Mouse (Mus musculus): ENCODE measurements around the gene Cbl. TPM values are rescaled to one million over a fixed set of nuclear protein-coding genes. Genes with fewer than 3 reads are reported as not detected.

Cbl gene
- polyA plus RNA-seq, 1 experiment from 2014 or later, result 5.8 TPM

DNA sequence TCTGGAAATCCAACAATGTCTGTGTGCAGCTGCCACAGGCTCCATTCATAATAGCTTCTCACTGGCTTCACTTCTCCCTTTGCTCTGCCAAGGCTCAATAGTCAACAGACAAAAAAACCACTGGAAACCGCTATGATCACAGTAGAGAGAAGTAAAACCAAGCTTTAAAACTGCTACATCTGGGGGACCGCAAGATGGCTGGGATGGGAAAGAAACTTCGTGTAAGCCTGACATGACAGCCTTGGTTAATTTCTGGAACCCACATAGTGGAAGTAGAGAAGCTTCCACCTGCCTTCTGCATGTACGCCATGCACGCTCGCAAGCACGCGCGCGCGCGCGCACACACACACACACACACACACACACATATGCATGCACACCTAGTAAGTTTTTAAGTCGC is 20.3 kb downstream of the Cbl start:
- Histone ChIP-seq H3K9me3 (ENCODE audit: control insufficient read depth) (no peaks in the 10 kb centered on the region), H3K27ac (ENCODE audit: low read depth, low read length) (no peak overlapping the region), H3K4me3 (ENCODE audit: low read depth, low read length) (no peak overlapping the region), H3K27me3 (replicated peaks; ENCODE audit: control insufficient read depth, insufficient read depth, low read length) (no peaks in the 10 kb centered on the region), H3K9ac (ENCODE audit: low read depth, low read length) (no peak overlapping the region), H3K36me3 (ENCODE audit: control insufficient read depth, insufficient read depth) (no peaks in the 10 kb centered on the region), H3K4me1 (replicated peaks; ENCODE audit: control insufficient read depth, insufficient read depth, low read length) (no peaks in the 10 kb centered on the region), H3K4me2 (replicated peaks; ENCODE audit: low read depth) (no peak overlapping the region)
- no peak for ATAC-seq
- 91% methylated on average over 14 of the region's 14 CpGs for WGBS
- TF ChIP-seq CTCF (IDR thresholded peaks at IDR 0.05; ENCODE audit: low read depth), result no peak

- no peak for TF ChIP-seq CTCF (IDR thresholded peaks at IDR 0.05; ENCODE audit: low read depth)
These were observed 21.4 kb downstream of the Cbl start for GRCm38 (mm10) chr9:44212406-44212805.

DNA sequence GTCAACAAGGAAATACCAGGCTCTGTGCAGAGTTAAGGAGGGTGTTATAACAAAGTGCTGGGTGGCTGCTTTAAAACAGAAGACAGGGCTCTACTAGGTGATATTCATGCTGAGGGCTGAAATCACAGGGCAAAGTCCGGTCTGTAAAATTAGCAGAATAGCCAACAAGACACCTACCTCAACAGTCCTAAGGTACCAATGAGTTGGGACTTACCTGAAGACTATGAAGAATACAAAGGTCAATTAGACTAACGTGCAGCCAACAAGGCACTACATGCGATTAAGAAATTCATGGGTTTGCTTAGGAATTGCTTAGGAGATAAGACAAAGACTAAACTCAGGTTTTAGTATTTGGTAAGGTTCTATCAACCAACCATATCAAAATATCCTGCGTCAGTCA is 24.4 kb downstream of the Cbl start:
- WGBS, result 48% methylated on average over 4 of the region's 4 CpGs
- no peaks in the 10 kb centered on the region for H3K27me3 ChIP-seq (replicated peaks; ENCODE audit: control insufficient read depth, insufficient read depth, low read length)
- no peaks in the 10 kb centered on the region for H3K9me3 ChIP-seq (ENCODE audit: control insufficient read depth)

More at GRCm38 (mm10) chr9:44212406-44212805, 21.4 kb downstream of the Cbl start:
- no peak for ATAC-seq
- Histone ChIP-seq H3K4me2 (replicated peaks; ENCODE audit: low read depth) (no peak overlapping the region), H3K9ac (ENCODE audit: low read depth, low read length) (no peak overlapping the region), H3K9me3 (ENCODE audit: control insufficient read depth) (no peaks in the 10 kb centered on the region), H3K36me3 (ENCODE audit: control insufficient read depth, insufficient read depth) (no peaks in the 10 kb centered on the region), H3K27me3 (replicated peaks; ENCODE audit: control insufficient read depth, insufficient read depth, low read length) (no peaks in the 10 kb centered on the region), H3K4me1 (replicated peaks; ENCODE audit: control insufficient read depth, insufficient read depth, low read length) (no peaks in the 10 kb centered on the region), H3K27ac (ENCODE audit: low read depth, low read length) (no peak overlapping the region; the same call in 1 of the 2 replicates), H3K4me3 (ENCODE audit: low read depth, low read length) (no peak overlapping the region)
- WGBS, result 87% methylated on average over 4 of the region's 4 CpGs

GRCm38 (mm10) chr9:44207840-44208239 is 26.0 kb downstream of the Cbl start:
- no peak overlapping the region for H3K27ac ChIP-seq (ENCODE audit: low read depth, low read length)
- ATAC-seq, result no peak
- no peaks in the 10 kb centered on the region for H3K36me3 ChIP-seq (ENCODE audit: control insufficient read depth, insufficient read depth)

More for the DNA sequence above, 24.4 kb downstream of the Cbl start:
- no peaks in the 10 kb centered on the region for H3K4me1 ChIP-seq (replicated peaks; ENCODE audit: control insufficient read depth, insufficient read depth, low read length)
- H3K9ac ChIP-seq (ENCODE audit: low read depth, low read length), result no peak overlapping the region
- ATAC-seq, result peak; percentile 94
- peak overlapping the region; percentile 38 for H3K4me2 ChIP-seq (replicated peaks; ENCODE audit: low read depth)
- TF ChIP-seq CTCF (IDR thresholded peaks at IDR 0.05; ENCODE audit: low read depth), result no peak
- H3K4me3 ChIP-seq (ENCODE audit: low read depth, low read length), result no peak overlapping the region
- peak overlapping the region; percentile 76 for H3K27ac ChIP-seq (ENCODE audit: low read depth, low read length)
- no peaks in the 10 kb centered on the region for H3K36me3 ChIP-seq (ENCODE audit: control insufficient read depth, insufficient read depth)

DNA sequence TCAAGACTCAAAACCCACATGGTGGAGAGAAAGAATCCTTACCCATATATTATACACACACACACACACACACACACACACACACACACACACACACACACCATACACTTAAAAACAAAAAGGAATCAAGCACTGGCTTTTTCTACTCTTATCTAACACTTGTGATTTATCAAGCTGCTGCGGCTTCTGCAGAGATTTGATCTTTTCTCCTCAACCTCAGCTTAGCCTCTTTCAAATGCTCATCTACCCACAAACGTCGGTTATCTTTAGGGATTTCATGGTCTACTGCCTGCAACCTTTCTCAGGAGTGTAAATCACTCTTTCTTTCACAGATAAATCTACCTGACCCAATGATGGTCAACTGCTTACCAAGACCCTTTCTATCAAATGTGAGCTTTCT is 33.4 kb downstream of the Cbl start:
- no peak for ATAC-seq
- Histone ChIP-seq H3K9ac (ENCODE audit: low read depth, low read length) (no peak overlapping the region), H3K27me3 (replicated peaks; ENCODE audit: control insufficient read depth, insufficient read depth, low read length) (no peaks in the 10 kb centered on the region), H3K4me2 (replicated peaks; ENCODE audit: low read depth) (no peak overlapping the region), H3K4me1 (replicated peaks; ENCODE audit: control insufficient read depth, insufficient read depth, low read length) (no peaks in the 10 kb centered on the region), H3K27ac (ENCODE audit: low read depth, low read length) (no peak overlapping the region), H3K9me3 (ENCODE audit: control insufficient read depth) (no peaks in the 10 kb centered on the region), H3K4me3 (ENCODE audit: low read depth, low read length) (no peak overlapping the region), H3K36me3 (ENCODE audit: control insufficient read depth, insufficient read depth) (peaks cover 20% of the 10 kb centered on the region)
- WGBS, result 80% methylated on average over 3 of the region's 3 CpGs
- no peak for TF ChIP-seq CTCF (IDR thresholded peaks at IDR 0.05; ENCODE audit: low read depth)

More at GRCm38 (mm10) chr9:44207840-44208239, 26.0 kb downstream of the Cbl start:
- no peaks in the 10 kb centered on the region for H3K9me3 ChIP-seq (ENCODE audit: control insufficient read depth)
- H3K27me3 ChIP-seq (replicated peaks; ENCODE audit: control insufficient read depth, insufficient read depth, low read length), result no peaks in the 10 kb centered on the region
- WGBS, result 78% methylated on average over 2 of the region's 2 CpGs
- no peak overlapping the region for H3K9ac ChIP-seq (ENCODE audit: low read depth, low read length)
- no peak overlapping the region for H3K4me2 ChIP-seq (replicated peaks; ENCODE audit: low read depth)
- no peak for TF ChIP-seq CTCF (IDR thresholded peaks at IDR 0.05; ENCODE audit: low read depth)
- no peak overlapping the region for H3K4me3 ChIP-seq (ENCODE audit: low read depth, low read length)
- no peaks in the 10 kb centered on the region for H3K4me1 ChIP-seq (replicated peaks; ENCODE audit: control insufficient read depth, insufficient read depth, low read length)

DNA sequence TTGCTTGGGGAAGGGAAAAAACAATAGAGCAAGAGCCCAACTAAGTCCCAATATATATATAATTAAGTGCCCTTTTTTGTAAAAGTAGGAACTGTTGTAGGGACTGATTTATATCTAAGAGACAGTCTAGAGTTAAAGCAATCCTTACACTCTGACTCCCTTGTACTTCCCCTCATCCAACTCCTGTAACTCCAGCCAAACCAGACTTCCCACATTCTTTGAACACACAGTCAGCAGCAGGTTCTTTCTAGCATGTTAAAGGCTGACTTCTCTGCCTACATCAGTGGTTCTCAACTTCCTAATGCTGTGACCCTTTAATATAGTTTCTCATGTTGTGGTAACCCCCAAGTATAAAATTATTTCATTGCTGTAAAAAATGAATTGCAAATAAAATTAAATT is 34.3 kb downstream of the Cbl start:
- Histone ChIP-seq H3K36me3 (ENCODE audit: control insufficient read depth, insufficient read depth) (peaks cover 20% of the 10 kb centered on the region), H3K4me2 (replicated peaks; ENCODE audit: low read depth) (no peak overlapping the region), H3K9me3 (ENCODE audit: control insufficient read depth) (no peaks in the 10 kb centered on the region), H3K9ac (ENCODE audit: low read depth, low read length) (no peak overlapping the region), H3K4me3 (ENCODE audit: low read depth, low read length) (no peak overlapping the region), H3K27me3 (replicated peaks; ENCODE audit: control insufficient read depth, insufficient read depth, low read length) (no peaks in the 10 kb centered on the region), H3K4me1 (replicated peaks; ENCODE audit: control insufficient read depth, insufficient read depth, low read length) (0 out of 2 replicates have a peak, but pooled peaks cover under 1% of the 10 kb centered on the region), H3K27ac (ENCODE audit: low read depth, low read length) (no peak overlapping the region)
- no peak for ATAC-seq
- TF ChIP-seq CTCF (IDR thresholded peaks at IDR 0.05; ENCODE audit: low read depth), result no peak

GRCm38 (mm10) chr9:44199166-44199565 is 34.7 kb downstream of the Cbl start:
- Histone ChIP-seq H3K27me3 (replicated peaks; ENCODE audit: control insufficient read depth, insufficient read depth, low read length) (no peaks in the 10 kb centered on the region), H3K4me1 (replicated peaks; ENCODE audit: control insufficient read depth, insufficient read depth, low read length) (0 out of 2 replicates have a peak, but pooled peaks cover 2% of the 10 kb centered on the region), H3K9ac (ENCODE audit: low read depth, low read length) (no peak overlapping the region), H3K27ac (ENCODE audit: low read depth, low read length) (no peak overlapping the region), H3K36me3 (ENCODE audit: control insufficient read depth, insufficient read depth) (peaks cover 20% of the 10 kb centered on the region), H3K9me3 (ENCODE audit: control insufficient read depth) (no peaks in the 10 kb centered on the region), H3K4me3 (ENCODE audit: low read depth, low read length) (no peak overlapping the region), H3K4me2 (replicated peaks; ENCODE audit: low read depth) (no peak overlapping the region)
- no peak for TF ChIP-seq CTCF (IDR thresholded peaks at IDR 0.05; ENCODE audit: low read depth)
- WGBS, result 91% methylated on average over 3 of the region's 3 CpGs
- ATAC-seq, result no peak

All from intestine, postnatal 0 days (tissue).